34 mouse cellular contexts compared by ENCODE assay signal in genomic region chr11:27081188-27081587, GRCm38 (mm10).
"Had no signal": no experiment of that assay in that cellular context is flagged by ENCODE, and none has a peak within 500 bp of the region (broad histone marks: within the 10 kb centered on the region; RNA-seq: fewer than 3 reads in every experiment).

No protein-coding gene starts in this region.

- DNase-seq: heart, postnatal 10 days; heart, postnatal 14 days; heart, postnatal 36 days; heart, postnatal 4 days; kidney, adult 11 months; kidney, adult 18-20 months; kidney, adult 2 months; kidney, adult 8-10 months; kidney, adult 9 months; kidney, postnatal 10 days; kidney, postnatal 14 days; kidney, postnatal 25 days; kidney, postnatal 36 days; kidney, postnatal 4 days; layer of hippocampus, adult 9-11 months; layer of hippocampus, postnatal 36 days had no signal

- H3K27me3 ChIP-seq: heart, embryonic 12.5 days; heart, embryonic 13.5 days; heart, embryonic 15.5 days; hindbrain, embryonic 12.5 days; hindbrain, embryonic 13.5 days; hindbrain, embryonic 15.5 days; intestine, embryonic 15.5 days; kidney, embryonic 15.5 days had no signal

- H3K4me1 ChIP-seq: heart, embryonic 12.5 days; heart, embryonic 13.5 days; heart, embryonic 15.5 days; hindbrain, embryonic 10.5 days; hindbrain, embryonic 12.5 days; hindbrain, embryonic 13.5 days; hindbrain, embryonic 15.5 days; intestine, embryonic 15.5 days; kidney, embryonic 15.5 days had no signal

- H3K27ac ChIP-seq: heart, embryonic 13.5 days; heart, embryonic 15.5 days; hindbrain, embryonic 10.5 days; hindbrain, embryonic 12.5 days; hindbrain, embryonic 13.5 days; hindbrain, embryonic 15.5 days; hindbrain, postnatal 0 days; intestine, embryonic 15.5 days; kidney, embryonic 15.5 days; kidney, postnatal 0 days; layer of hippocampus, adult 2 months; left cerebral cortex, adult 2 months had no signal

- H3K9ac ChIP-seq: heart, embryonic 12.5 days; heart, embryonic 13.5 days; heart, embryonic 15.5 days; hindbrain, embryonic 12.5 days; hindbrain, embryonic 13.5 days; hindbrain, embryonic 15.5 days; intestine, embryonic 15.5 days; kidney, embryonic 15.5 days had no signal

- H3K4me2 ChIP-seq: heart, embryonic 11.5 days; heart, embryonic 12.5 days; heart, embryonic 13.5 days; heart, embryonic 15.5 days; hindbrain, embryonic 12.5 days; hindbrain, embryonic 13.5 days; hindbrain, embryonic 15.5 days; intestine, embryonic 15.5 days; kidney, embryonic 15.5 days had no signal

- H3K36me3 ChIP-seq: heart, embryonic 12.5 days; heart, embryonic 13.5 days; heart, embryonic 15.5 days; hindbrain, embryonic 10.5 days; hindbrain, embryonic 12.5 days; hindbrain, embryonic 13.5 days; hindbrain, embryonic 15.5 days; intestine, embryonic 15.5 days; kidney, embryonic 15.5 days had no signal

- ATAC-seq: hindbrain, embryonic 16.5 days; hindbrain, postnatal 0 days; inflammation-experienced regulatory T-cells, adult 6 months; intestine, embryonic 15.5 days; intestine, embryonic 16.5 days; intestine, postnatal 0 days had no signal

- H3K4me3 ChIP-seq: heart, embryonic 12.5 days; heart, embryonic 13.5 days; heart, embryonic 15.5 days; hindbrain, embryonic 10.5 days; hindbrain, embryonic 12.5 days; hindbrain, embryonic 13.5 days; hindbrain, embryonic 15.5 days; intestine, embryonic 15.5 days; kidney, embryonic 15.5 days; layer of hippocampus, adult 2 months; left cerebral cortex, adult 2 months had no signal

- H3K9me3 ChIP-seq: heart, embryonic 12.5 days; heart, embryonic 13.5 days; heart, embryonic 15.5 days; hindbrain, embryonic 10.5 days; hindbrain, embryonic 12.5 days; hindbrain, embryonic 13.5 days; hindbrain, embryonic 15.5 days; intestine, embryonic 15.5 days; kidney, embryonic 15.5 days had no signal
